Mouse (Mus musculus) midbrain, embryonic 10.5 days (tissue): ENCODE data around the gene Adamtsl2. TPM values are rescaled to one million over a fixed set of nuclear protein-coding genes. Genes with fewer than 3 reads are reported as not detected.

ENCODE experiments used
- DNase-seq: peaks from one replicate; pipeline ENCODE4 v3.0.0-alpha.2; 2017; ENCODE audit warnings: low spot score
- H3K27ac ChIP-seq: fragments of 300-500 bp; sonication (generic); replicated peaks from 2 replicates; pipeline ENCODE4 v1.5.1; 2016; ENCODE audit warnings: mild to moderate bottlenecking
- H3K27me3 ChIP-seq: fragments of 300-500 bp; sonication (generic); 2 replicates; pipeline ENCODE4 v1.6.1; 2016; ENCODE audit warnings: low read depth, mild to moderate bottlenecking; ENCODE audit not compliant: poor library complexity, severe bottlenecking
- H3K36me3 ChIP-seq: fragments of 300-500 bp; sonication (generic); 2 replicates; pipeline ENCODE4 v1.6.1; 2016; ENCODE audit warnings: mild to moderate bottlenecking, moderate library complexity
- H3K4me1 ChIP-seq: fragments of 300-500 bp; sonication (generic); 2 replicates; pipeline ENCODE4 v1.6.1; 2016
- H3K4me3 ChIP-seq: fragments of 300-500 bp; sonication (generic); 2 replicates; pipeline ENCODE4 v1.5.1; 2016; ENCODE audit warnings: mild to moderate bottlenecking, moderate library complexity
- H3K9me3 ChIP-seq: fragments of 300-500 bp; sonication (generic); replicated peaks from 2 replicates; pipeline ENCODE4 v1.6.1; 2016; ENCODE audit warnings: mild to moderate bottlenecking
- WGBS: fragments of 180-500 bp; shearing (Covaris S2); methylation state at CpG from one replicate; pipeline ENCODE4 v1.1.7; 2016; 5-methylcytosine and 5-hydroxymethylcytosine counted together
- polyA plus RNA-seq: library from polyadenylated mRNA; unstranded; fragments of >200 nt; fragmentation: Nextera tagmentation; extraction: Ambion mirVana; gene quantifications from 2 replicates; pipeline ENCODE4 v1.2.1, GENCODE M21; 2016

Adamtsl2 gene
- polyA plus RNA-seq, 1 experiment from 2014 or later, result 4.8 TPM

DNA sequence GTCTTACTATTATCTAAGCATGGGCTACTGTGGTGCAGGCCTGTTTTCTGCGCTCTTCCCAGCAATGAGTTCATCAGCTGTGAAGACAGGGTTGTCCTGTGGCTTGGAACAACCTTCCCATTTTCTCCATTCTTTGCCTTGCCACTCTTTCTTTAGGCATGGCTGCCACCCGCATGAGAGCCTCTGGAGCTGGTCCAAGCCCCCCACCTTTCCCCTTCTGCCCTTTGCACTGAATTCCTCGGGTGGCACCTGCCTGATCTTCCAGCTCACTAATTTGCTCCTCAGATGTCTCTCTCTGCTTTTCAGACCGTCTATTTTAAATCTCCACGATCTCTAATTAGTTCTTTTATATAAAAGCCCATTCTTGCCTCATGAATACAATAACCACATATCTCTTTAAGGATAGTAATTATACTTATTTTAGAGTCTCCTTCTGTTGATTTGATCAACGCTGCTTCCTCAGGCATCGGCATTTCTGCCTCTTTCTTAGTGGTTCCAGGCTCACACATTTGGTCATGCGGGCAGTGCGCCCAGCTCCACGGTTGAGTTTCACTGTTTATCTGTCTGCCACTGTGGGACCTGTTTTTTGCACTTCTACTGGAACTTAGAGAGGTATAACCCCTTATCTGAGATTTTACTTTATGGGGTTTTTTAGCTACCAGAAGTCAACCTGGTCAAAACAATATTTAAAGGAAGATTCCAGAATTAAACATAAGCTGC is 75.4 kb downstream of the Adamtsl2 start:
- peaks cover 33% of the 10 kb centered on the region for H3K4me1 ChIP-seq
- H3K4me3 ChIP-seq, result no peak overlapping the region
- WGBS, result 84% methylated on average over 10 of the region's 10 CpGs
- H3K27me3 ChIP-seq, result no peaks in the 10 kb centered on the region; the same call in 1 of the 2 replicates
- H3K36me3 ChIP-seq, result no peaks in the 10 kb centered on the region
- no peaks in the 10 kb centered on the region for H3K9me3 ChIP-seq
- H3K27ac ChIP-seq, result no peak overlapping the region
- DNase-seq, result no peak

DNA sequence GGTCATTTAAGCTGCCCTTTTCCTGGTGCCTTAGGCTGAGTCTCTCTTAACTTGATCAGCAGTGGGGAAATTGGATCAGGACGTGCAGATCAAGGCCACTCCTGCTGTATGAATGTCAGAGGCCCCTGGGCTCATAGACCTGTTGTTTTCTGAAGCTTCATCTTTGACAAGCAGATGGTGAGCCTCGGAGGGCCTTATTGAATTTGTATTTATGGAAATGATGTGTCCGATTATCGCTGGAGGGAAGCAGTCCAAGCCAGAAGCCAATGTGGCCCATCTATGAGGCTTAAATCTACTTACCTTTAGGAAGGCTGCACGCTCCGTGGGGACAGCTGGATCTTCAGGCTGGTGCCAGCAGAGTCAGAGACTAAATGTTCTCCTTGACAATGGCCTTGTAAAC is 77.4 kb downstream of the Adamtsl2 start:
- Histone ChIP-seq H3K4me3 (no peak overlapping the region), H3K27ac (no peak overlapping the region)

More for the DNA sequence above, 77.4 kb downstream of the Adamtsl2 start:
- DNase-seq, result no peak
- Histone ChIP-seq H3K4me1 (peaks cover 28% of the 10 kb centered on the region), H3K36me3 (no peaks in the 10 kb centered on the region), H3K27me3 (no peaks in the 10 kb centered on the region), H3K9me3 (no peaks in the 10 kb centered on the region)
- WGBS, result 78% methylated on average over 6 of the region's 6 CpGs

Other genes starting within 250 kb of the Adamtsl2 start
- gene Abo, start 214.4 kb upstream of the Adamtsl2 start, polyA plus RNA-seq, result not detected in 2 replicates
- gene Surf6, start 176.5 kb upstream of the Adamtsl2 start, polyA plus RNA-seq, result 32.9 and 35.2 TPM in 2 replicates
- 122 and 137 TPM in 2 replicates for gene Med22, start 168.7 kb upstream of the Adamtsl2 start, polyA plus RNA-seq
- 595 and 683 TPM in 2 replicates for gene Rpl7a, start 168.6 kb upstream of the Adamtsl2 start, polyA plus RNA-seq
- gene Surf2, start 163.0 kb upstream of the Adamtsl2 start, polyA plus RNA-seq, result 53.6 and 58.6 TPM in 2 replicates
- gene Surf1, start 162.8 kb upstream of the Adamtsl2 start, polyA plus RNA-seq, result 47.8 and 53.0 TPM in 2 replicates
- gene Surf4, start 145.5 kb upstream of the Adamtsl2 start, polyA plus RNA-seq, result 156 and 159 TPM in 2 replicates
- 0.05 and 0.06 TPM in 2 replicates for gene Stkld1, start 145.3 kb upstream of the Adamtsl2 start, polyA plus RNA-seq
- gene Rexo4, start 115.0 kb upstream of the Adamtsl2 start, polyA plus RNA-seq, result 52.6 and 57.7 TPM in 2 replicates
- gene Adamts13, start 106.0 kb upstream of the Adamtsl2 start, polyA plus RNA-seq, result not detected in 2 replicates
- gene Cacfd1, start 69.5 kb upstream of the Adamtsl2 start, polyA plus RNA-seq, result 90.7 and 117 TPM in 2 replicates
- 3.1 and 4.4 TPM in 2 replicates for gene Slc2a6, start 51.4 kb upstream of the Adamtsl2 start, polyA plus RNA-seq
- not detected in 2 replicates for gene Mymk, start 7.2 kb upstream of the Adamtsl2 start, polyA plus RNA-seq
- 0.06 and 0.22 TPM in 2 replicates for gene Fam163b, start 63.1 kb downstream of the Adamtsl2 start, polyA plus RNA-seq
- 1.1 TPM in 2 replicates for gene Dbh, start 85.9 kb downstream of the Adamtsl2 start, polyA plus RNA-seq
- gene Sardh, start 169.0 kb downstream of the Adamtsl2 start, polyA plus RNA-seq, result 1.0 and 3.7 TPM in 2 replicates